ENCODE assay signal across 8 mouse cellular contexts in the genomic region with DNA sequence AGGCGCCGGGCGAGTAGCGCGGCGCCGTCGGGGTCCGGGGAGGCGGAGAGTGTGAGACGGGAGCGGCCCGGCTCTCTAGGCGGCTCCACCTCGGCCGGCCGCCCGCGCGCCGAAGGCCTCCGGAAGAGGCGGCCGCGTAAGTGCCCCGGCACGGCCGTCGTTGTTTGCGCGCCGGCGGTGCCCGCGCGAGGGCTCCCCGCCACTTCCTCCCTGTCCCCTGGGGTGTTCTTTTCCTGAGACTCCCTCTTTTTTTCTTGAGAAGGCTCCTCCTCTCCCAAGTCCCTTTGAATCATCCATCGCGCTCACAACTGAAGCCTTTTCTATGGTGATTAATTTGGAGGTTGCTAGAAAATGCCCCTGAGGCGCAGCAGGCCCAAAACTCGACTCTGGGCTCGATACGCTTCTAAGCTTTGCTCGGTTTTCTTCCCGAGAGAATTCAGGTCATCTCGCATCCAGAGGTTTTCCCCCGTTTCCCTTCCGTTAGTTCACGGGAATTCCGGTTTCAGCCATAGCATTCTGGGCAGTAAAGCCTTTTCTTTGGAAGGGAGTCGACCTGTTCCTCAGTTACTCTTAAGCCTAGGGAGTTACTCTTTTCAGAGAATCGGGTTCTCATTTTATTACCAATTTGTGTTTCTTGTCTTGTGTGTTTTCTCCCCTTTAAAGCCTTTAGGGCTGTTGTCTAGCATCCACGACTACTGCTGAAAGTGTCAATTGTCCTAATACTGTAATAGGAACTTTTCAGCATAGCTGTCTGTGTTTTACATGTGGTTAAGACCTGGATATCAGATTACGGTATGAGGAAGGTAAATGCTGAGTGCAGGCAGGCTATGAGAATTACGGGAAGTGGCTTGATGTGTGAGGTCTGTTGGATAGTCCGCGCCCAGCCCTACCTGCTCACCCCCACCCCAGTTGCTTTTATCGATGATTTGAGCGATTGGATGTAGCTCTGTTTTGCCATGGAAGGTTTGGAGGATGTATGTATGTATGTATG. TPM values are rescaled to one million over a fixed set of nuclear protein-coding genes. Genes with fewer than 3 reads are reported as not detected.
DNase-seq lines count a peak whose midpoint lies in the region; ATAC-seq and TF ChIP-seq lines count a peak whose summit lies in the region.

No protein-coding gene starts in this region.

- peaks cover 52% of the 10 kb centered on the region for H3K4me1 ChIP-seq in E14TG2a.4 (replicated peaks; ENCODE audit: low read depth, low read length)
- H3K4me1 ChIP-seq in embryonic facial prominence, embryonic 12.5 days, result peaks cover 19% of the 10 kb centered on the region
- H3K4me1 ChIP-seq in hindbrain, embryonic 14.5 days (replicated peaks; ENCODE audit: control insufficient read depth, insufficient read depth, low read length), result peaks cover 30% of the 10 kb centered on the region
- H3K4me1 ChIP-seq in stomach, postnatal 0 days (replicated peaks; ENCODE audit: control insufficient read depth, insufficient read depth), result 0 out of 2 replicates have a peak, but pooled peaks cover 6% of the 10 kb centered on the region

- peak; percentile 72 for ATAC-seq in embryonic facial prominence, embryonic 12.5 days (ENCODE audit: insufficient number of reproducible peaks, insufficient read depth, low FRiP score, low TSS enrichment)
- peak; percentile 73 for ATAC-seq in hindbrain, embryonic 14.5 days (ENCODE audit: low FRiP score)
- ATAC-seq in stomach, postnatal 0 days (ENCODE audit: low FRiP score, low TSS enrichment), result peak; percentile 86

- H3K9ac ChIP-seq in embryonic facial prominence, embryonic 12.5 days, result peak overlapping the region; percentile 97
- peak overlapping the region; percentile 84 for H3K9ac ChIP-seq in hindbrain, embryonic 14.5 days
- peak overlapping the region; percentile 91 for H3K9ac ChIP-seq in stomach, postnatal 0 days (ENCODE audit: low read length)

- H3K4me2 ChIP-seq in embryonic facial prominence, embryonic 12.5 days (replicated peaks), result peak overlapping the region; percentile 70
- H3K4me2 ChIP-seq in hindbrain, embryonic 14.5 days (replicated peaks), result peak overlapping the region; percentile 65
- peak overlapping the region; percentile 62 for H3K4me2 ChIP-seq in stomach, postnatal 0 days (replicated peaks; ENCODE audit: low read depth)

- peak; percentile 87 for DNase-seq in heart, adult 11 months
- DNase-seq in heart, adult 9 months (ENCODE audit: low spot score in 2 of 2), result no peak
- peak; percentile 61 for DNase-seq in hindbrain, embryonic 14.5 days (ENCODE audit: low spot score)
- DNase-seq in lung, postnatal 25 days (ENCODE audit: low spot score), result peak; percentile 16
- peak; percentile 26 for DNase-seq in stomach, postnatal 0 days (ENCODE audit: low spot score)
- DNase-seq in adrenal gland, postnatal 10 days, result no peak

- peak overlapping the region; percentile 100 for H3K27ac ChIP-seq in embryonic facial prominence, embryonic 12.5 days
- H3K27ac ChIP-seq in hindbrain, embryonic 14.5 days, result peak overlapping the region; percentile 94
- peak overlapping the region; percentile 100 for H3K27ac ChIP-seq in stomach, postnatal 0 days (replicated peaks)

- H3K36me3 ChIP-seq in E14TG2a.4 (ENCODE audit: insufficient read depth, low read length), result peaks cover 23% of the 10 kb centered on the region
- H3K36me3 ChIP-seq in embryonic facial prominence, embryonic 12.5 days, result peaks cover 7% of the 10 kb centered on the region; the same call in 1 of the 2 replicates
- H3K36me3 ChIP-seq in hindbrain, embryonic 14.5 days (replicated peaks; ENCODE audit: control insufficient read depth, insufficient read depth), result no peaks in the 10 kb centered on the region
- H3K36me3 ChIP-seq in stomach, postnatal 0 days (ENCODE audit: control insufficient read depth, insufficient read depth, low read length), result no peaks in the 10 kb centered on the region

- no peaks in the 10 kb centered on the region for H3K9me3 ChIP-seq in E14TG2a.4 (ENCODE audit: low read length)
- no peaks in the 10 kb centered on the region for H3K9me3 ChIP-seq in embryonic facial prominence, embryonic 12.5 days
- H3K9me3 ChIP-seq in hindbrain, embryonic 14.5 days (ENCODE audit: control insufficient read depth, low read length), result no peaks in the 10 kb centered on the region
- H3K9me3 ChIP-seq in stomach, postnatal 0 days (ENCODE audit: control insufficient read depth, low read length), result no peaks in the 10 kb centered on the region

- peak overlapping the region; percentile 92 for H3K4me3 ChIP-seq in E14TG2a.4 (replicated peaks; ENCODE audit: low read length)
- peak overlapping the region; percentile 87 for H3K4me3 ChIP-seq in embryonic facial prominence, embryonic 12.5 days
- peak overlapping the region; percentile 68 for H3K4me3 ChIP-seq in hindbrain, embryonic 14.5 days (replicated peaks; ENCODE audit: low read length)
- H3K4me3 ChIP-seq in stomach, postnatal 0 days (ENCODE audit: low read depth, low read length), result peak overlapping the region; percentile 79

- no peak for TF ChIP-seq EP300 in stomach, postnatal 0 days (optimal IDR thresholded peaks at IDR 0.05)

- WGBS in embryonic facial prominence, embryonic 12.5 days, result under 1% methylated on average over 59 of the region's 59 CpGs
- under 1% methylated on average over 46 of the region's 59 CpGs for WGBS in hindbrain, embryonic 14.5 days
- under 1% methylated on average over 44 of the region's 59 CpGs for WGBS in stomach, postnatal 0 days

- no peak for TF ChIP-seq CTCF in E14TG2a.4 (conservative IDR thresholded peaks at IDR 0.05; ENCODE audit: low read length)
- TF ChIP-seq CTCF in stomach, postnatal 0 days (IDR thresholded peaks at IDR 0.05; ENCODE audit: low read depth), result no peak

- H3K27me3 ChIP-seq in E14TG2a.4 (ENCODE audit: insufficient read depth, low read length), result no peaks in the 10 kb centered on the region
- H3K27me3 ChIP-seq in embryonic facial prominence, embryonic 12.5 days, result no peaks in the 10 kb centered on the region
- no peaks in the 10 kb centered on the region for H3K27me3 ChIP-seq in hindbrain, embryonic 14.5 days (ENCODE audit: control insufficient read depth, insufficient read depth, low read length)
- no peaks in the 10 kb centered on the region for H3K27me3 ChIP-seq in stomach, postnatal 0 days (ENCODE audit: control insufficient read depth, insufficient read depth, low read length)

RNA-seq across cellular contexts. Expression of gene Pank2, which starts 0.7 kb away (rescaled TPM):
- 61.8 and 61.9 TPM in 2 replicates for polyA plus RNA-seq in embryonic facial prominence, embryonic 12.5 days (2016; fragmentation: Nextera tagmentation; extraction: Ambion mirVana)
- polyA plus RNA-seq in hindbrain, embryonic 14.5 days (2014; fragmentation: Nextera tagmentation; extraction: Ambion mirVana), result 31.5 and 35.1 TPM in 2 replicates
- polyA plus RNA-seq in stomach, postnatal 0 days (2015; fragmentation: Nextera tagmentation; extraction: Ambion mirVana), result 28.3 and 32.4 TPM in 2 replicates
- 10 to 100 TPM; 52.7 to 57.7 TPM for total RNA-seq in adrenal gland, postnatal 10 days (2021)

RNA-seq across cellular contexts. Expression of gene Mavs, which starts 29.1 kb away (rescaled TPM):
- 16.3 and 18.1 TPM in 2 replicates for polyA plus RNA-seq in embryonic facial prominence, embryonic 12.5 days (2016; fragmentation: Nextera tagmentation; extraction: Ambion mirVana)
- 5.8 and 7.7 TPM in 2 replicates for polyA plus RNA-seq in hindbrain, embryonic 14.5 days (2014; fragmentation: Nextera tagmentation; extraction: Ambion mirVana)
- polyA plus RNA-seq in stomach, postnatal 0 days (2015; fragmentation: Nextera tagmentation; extraction: Ambion mirVana), result 14.7 and 17.3 TPM in 2 replicates
- total RNA-seq in adrenal gland, postnatal 10 days (2021), result 10 to 100 TPM; 36.2 to 46.4 TPM

RNA-seq across cellular contexts. Expression of gene Ap5s1, which starts 56.1 kb away (rescaled TPM):
- polyA plus RNA-seq in embryonic facial prominence, embryonic 12.5 days (2016; fragmentation: Nextera tagmentation; extraction: Ambion mirVana), result 29.7 and 31.5 TPM in 2 replicates
- polyA plus RNA-seq in hindbrain, embryonic 14.5 days (2014; fragmentation: Nextera tagmentation; extraction: Ambion mirVana), result 32.1 and 39.7 TPM in 2 replicates
- polyA plus RNA-seq in stomach, postnatal 0 days (2015; fragmentation: Nextera tagmentation; extraction: Ambion mirVana), result 22.0 and 24.6 TPM in 2 replicates
- total RNA-seq in adrenal gland, postnatal 10 days (2021), result 10 to 100 TPM; 16.9 to 25.8 TPM

Comparison
In these comparisons a context has a peak if more than half of its experiments do, and no peak if none do; other contexts are left out.
1. DNase-seq: peak in heart, adult 11 months (single experiment), hindbrain, embryonic 14.5 days (single experiment), lung, postnatal 25 days (single experiment) and stomach, postnatal 0 days (single experiment); none in heart, adult 9 months (0 of 2) and adrenal gland, postnatal 10 days (single experiment).
2. Peak in every context shown above with its lines, with median percentiles within 50 percentile points of each other: H3K4me3 ChIP-seq, ATAC-seq, H3K27ac ChIP-seq, H3K4me2 ChIP-seq and H3K9ac ChIP-seq.